Mouse (Mus musculus) heart, adult 9 months (tissue): ENCODE data around the gene Emc4.

Experiments used
- DNase-seq, 2 experiments: peaks; one replicate each; pipeline ENCODE4 v3.0.0; 2022; ENCODE audit warnings: low spot score in 2 of 2

The Emc4 gene

DNA sequence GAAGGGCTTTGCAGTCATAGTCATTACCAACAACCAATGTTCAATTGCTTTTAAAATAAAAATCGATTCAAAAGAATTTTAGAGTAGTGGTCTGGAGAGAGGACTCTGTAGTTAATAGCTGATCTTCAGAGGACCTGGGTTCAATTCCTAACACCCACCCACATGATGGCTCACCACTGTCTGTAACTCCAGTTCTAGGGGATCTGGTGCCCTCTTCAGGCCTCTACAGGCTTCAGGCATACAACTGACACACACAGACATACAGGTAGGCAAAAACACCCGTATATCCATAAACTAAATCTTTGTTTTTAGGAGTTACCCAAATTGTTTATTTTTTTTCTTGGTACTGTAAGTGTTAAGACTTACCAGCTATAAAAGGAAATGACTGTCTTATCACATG, 28.1 kb downstream of the Emc4 start:
- DNase-seq = no peak

GRCm38 (mm10) chr2:112337211-112337610, 30.6 kb downstream of the Emc4 start:
- no peak for DNase-seq

DNA sequence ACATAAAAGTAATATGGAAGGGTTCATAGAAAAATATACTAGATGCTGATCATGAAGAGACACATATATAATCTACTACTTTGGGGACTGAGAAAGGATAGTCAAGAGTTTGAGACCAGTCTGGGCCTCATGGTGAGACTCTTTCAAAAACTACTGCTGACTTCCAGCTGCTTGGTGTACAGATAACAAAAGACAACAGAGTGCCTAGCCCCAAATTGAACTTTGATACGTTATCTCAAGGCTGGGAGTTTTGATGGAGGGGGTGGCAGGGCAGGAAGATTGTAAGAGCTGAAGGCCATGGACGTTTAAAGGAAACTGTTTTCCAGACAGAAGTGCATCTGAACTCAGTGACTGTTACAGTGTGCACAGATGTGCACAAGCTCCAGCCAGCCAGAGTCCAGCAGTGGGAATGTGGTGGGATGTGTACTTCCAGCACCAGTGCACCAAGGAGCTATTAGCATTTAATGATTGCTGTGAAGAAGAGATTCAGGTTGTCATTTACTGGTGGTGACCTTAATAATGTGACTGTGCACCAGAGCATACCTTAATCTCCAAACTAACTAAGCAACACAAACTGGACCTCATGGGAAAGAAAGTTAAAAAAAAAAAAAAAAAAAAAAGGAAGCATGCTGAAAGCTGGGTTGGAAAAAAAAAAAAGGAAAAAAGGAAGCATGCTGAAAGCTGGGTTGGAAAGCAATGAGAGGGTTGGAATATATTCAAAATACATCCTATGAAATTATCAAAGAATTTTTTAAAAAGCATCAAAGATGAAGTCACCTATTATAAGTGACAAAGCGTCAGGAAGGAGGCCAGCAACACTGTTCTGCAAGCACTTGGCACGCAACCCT, 35.6 kb downstream of the Emc4 start:
- no peak for DNase-seq

DNA sequence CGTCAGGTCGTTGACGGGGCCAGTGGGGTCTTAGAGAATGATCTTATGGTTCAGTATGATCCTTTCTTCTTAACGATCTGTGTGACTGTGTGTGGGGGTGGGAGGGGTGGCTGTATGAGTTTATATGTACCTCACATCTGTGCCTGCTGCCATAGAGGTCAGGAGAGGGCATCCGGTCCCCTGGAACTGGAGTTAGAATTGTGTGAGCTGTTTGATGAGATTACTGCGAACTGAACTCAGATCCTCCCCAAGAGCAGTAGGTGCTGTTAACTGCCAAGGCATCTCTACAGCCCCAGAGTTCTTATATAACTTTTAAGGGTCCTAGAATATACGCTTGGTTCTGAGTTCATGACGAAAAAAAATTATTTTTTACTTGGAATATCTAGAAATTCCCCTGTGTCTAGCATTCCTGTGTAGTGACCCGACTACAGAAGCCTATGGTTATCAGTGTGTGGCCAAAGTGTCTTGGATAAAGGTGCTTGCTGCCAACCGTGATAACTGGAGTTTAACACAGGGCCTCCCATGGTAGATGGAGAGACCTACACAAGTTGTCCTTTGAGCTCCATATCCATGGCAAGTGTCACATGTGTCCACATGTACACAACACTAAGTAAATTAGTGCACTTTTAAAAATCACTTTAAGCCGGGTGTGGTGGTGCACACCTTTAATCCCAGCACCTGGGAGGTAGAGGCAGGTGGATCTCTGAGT, 39.6 kb downstream of the Emc4 start:
- no peak for DNase-seq

DNA sequence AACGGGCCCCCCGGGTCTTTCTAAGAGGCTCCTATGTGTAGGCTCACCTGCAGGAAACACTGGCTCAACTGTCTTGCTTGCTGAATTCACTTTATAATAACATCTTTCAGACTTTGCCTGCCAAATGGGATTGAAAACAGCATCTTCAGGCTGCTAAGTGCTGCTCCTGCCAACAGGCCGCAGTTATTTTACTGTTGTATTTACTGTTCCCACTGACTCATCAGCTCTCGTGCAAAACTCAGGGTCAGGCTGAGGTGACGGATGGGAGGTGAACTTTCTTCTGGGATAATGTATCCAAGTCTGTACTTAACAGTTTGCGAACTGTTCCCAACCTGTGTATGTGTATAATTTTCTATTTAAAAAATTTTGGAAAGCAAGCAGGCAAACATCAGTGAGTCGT, 48.9 kb downstream of the Emc4 start:
- DNase-seq = no peak

DNA sequence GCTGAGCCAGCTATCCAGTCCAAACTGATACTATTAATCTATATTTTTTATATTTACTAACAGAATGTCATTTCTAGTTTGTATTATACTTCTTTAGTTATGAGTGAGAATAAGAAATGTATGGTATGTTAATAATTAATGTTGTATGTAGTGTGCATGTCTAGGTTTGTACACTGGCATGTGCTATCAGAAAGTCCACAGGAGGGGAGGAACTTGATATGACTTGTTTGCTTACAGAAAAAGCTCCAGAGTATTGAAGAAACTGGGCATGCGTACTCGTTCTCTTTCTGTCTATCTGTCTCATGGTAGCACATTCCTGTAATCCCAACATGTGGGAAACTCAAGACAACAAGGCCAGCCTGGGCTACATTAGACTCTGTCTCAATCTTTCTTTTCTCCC, 49.6 kb downstream of the Emc4 start:
- DNase-seq = no peak

- DNase-seq = no peak
Measured at GRCm38 (mm10) chr2:112315638-112316037, 52.2 kb downstream of the Emc4 start.
